Mouse (Mus musculus) kidney, adult 2 months (tissue): ENCODE measurements at regions not wholly inside any gene's neighbourhood (a gene's known extent, or its start where the extent isn't known, plus 50 kb on each side); places are given as distances from the start of the nearest gene placed in this dataset.

ENCODE experiments used
- DNase-seq: peaks from one replicate; pipeline ENCODE4 v3.0.0; 2021
- H3K27ac ChIP-seq: fragments of 200-500 bp; 2 replicates; pipeline ENCODE4 v1.5.1; 2012; ENCODE audit warnings: low read depth, low read length, control low read depth, inconsistent platforms; ENCODE audit not compliant: insufficient read depth
- H3K27me3 ChIP-seq: fragments of 200-500 bp; replicated peaks from 2 replicates; pipeline ENCODE4 v1.6.1; 2012; ENCODE audit warnings: mild to moderate bottlenecking, moderate library complexity, low read length, inconsistent platforms; ENCODE audit not compliant: control insufficient read depth, insufficient read depth
- H3K36me3 ChIP-seq: fragments of 200-500 bp; 2 replicates; pipeline ENCODE4 v1.6.1; 2012; ENCODE audit warnings: mild to moderate bottlenecking, moderate library complexity, low read length, inconsistent platforms; ENCODE audit not compliant: control insufficient read depth, insufficient read depth
- H3K4me1 ChIP-seq: fragments of 200-500 bp; 2 replicates; pipeline ENCODE4 v1.6.1; 2011; ENCODE audit warnings: low read length; ENCODE audit not compliant: control insufficient read depth, insufficient read depth
- H3K4me3 ChIP-seq: fragments of 200-500 bp; 2 replicates; pipeline ENCODE4 v1.5.1; 2011; ENCODE audit warnings: mild to moderate bottlenecking, low read depth, low read length, control low read depth; ENCODE audit not compliant: insufficient read depth
- CTCF ChIP-seq: fragments of 200-500 bp; conservative IDR thresholded peaks from 2 replicates; pipeline ENCODE4 v1.5.1; 2011; ENCODE audit warnings: low read depth, mild to moderate bottlenecking, control low read depth, low read length, moderate library complexity, mixed read lengths; ENCODE audit not compliant: insufficient read depth, insufficient read length
- POLR2A ChIP-seq: fragments of 200-500 bp; IDR thresholded peaks from one replicate; pipeline ENCODE4 v1.6.1; 2011; ENCODE audit warnings: low read depth, low read length, control low read depth
- WGBS: fragments of 180-500 bp; shearing (Covaris S2); methylation state at CpG from one replicate; pipeline ENCODE4 v1.1.7; 2018; 5-methylcytosine and 5-hydroxymethylcytosine counted together

GRCm38 (mm10) chr4:105970056-105970455 is 180.4 kb downstream of the Gm12728 start:
- TF ChIP-seq CTCF (no peak), POLR2A (no peak)
- WGBS, result 62% methylated on average over 3 of the region's 3 CpGs
- no peak for DNase-seq
- Histone ChIP-seq H3K4me3 (no peak overlapping the region), H3K27ac (no peak overlapping the region), H3K4me1 (no peaks in the 10 kb centered on the region), H3K27me3 (no peaks in the 10 kb centered on the region), H3K36me3 (no peaks in the 10 kb centered on the region)

- no peak for TF ChIP-seq POLR2A
- no peak for TF ChIP-seq CTCF
- H3K36me3 ChIP-seq, result no peaks in the 10 kb centered on the region
- DNase-seq, result no peak
- no peak overlapping the region for H3K4me3 ChIP-seq
- WGBS, result 87% methylated on average over 3 of the region's 3 CpGs
- H3K27me3 ChIP-seq, result no peaks in the 10 kb centered on the region
- no peak overlapping the region for H3K27ac ChIP-seq
- no peaks in the 10 kb centered on the region for H3K4me1 ChIP-seq
These were observed 183.1 kb downstream of the Gm12728 start for GRCm38 (mm10) chr4:105972736-105973135.

GRCm38 (mm10) chr4:105973769-105974397 is 184.2 kb downstream of the Gm12728 start:
- Histone ChIP-seq H3K4me3 (no peak overlapping the region), H3K36me3 (no peaks in the 10 kb centered on the region), H3K27me3 (no peaks in the 10 kb centered on the region), H3K4me1 (no peaks in the 10 kb centered on the region), H3K27ac (no peak overlapping the region)
- 35% methylated on average over 6 of the region's 6 CpGs for WGBS
- no peak for DNase-seq
- TF ChIP-seq CTCF (no peak), POLR2A (no peak)

GRCm38 (mm10) chr4:105974948-105975347 is 185.3 kb downstream of the Gm12728 start:
- no peak overlapping the region for H3K27ac ChIP-seq
- H3K36me3 ChIP-seq, result no peaks in the 10 kb centered on the region
- H3K4me3 ChIP-seq, result no peak overlapping the region
- TF ChIP-seq POLR2A, result no peak
- 0 out of 2 replicates have a peak, but pooled peaks have one; percentile 4 for TF ChIP-seq CTCF
- 71% methylated on average over 4 of the region's 4 CpGs for WGBS
- no peaks in the 10 kb centered on the region for H3K27me3 ChIP-seq
- H3K4me1 ChIP-seq, result no peaks in the 10 kb centered on the region
- no peak for DNase-seq

GRCm38 (mm10) chr4:105979048-105979447 is 189.4 kb downstream of the Gm12728 start:
- no peaks in the 10 kb centered on the region for H3K36me3 ChIP-seq
- no peak for DNase-seq
- H3K4me1 ChIP-seq, result no peaks in the 10 kb centered on the region
- H3K27ac ChIP-seq, result no peak overlapping the region
- TF ChIP-seq POLR2A (no peak), CTCF (no peak)
- 86% methylated on average over 5 of the region's 5 CpGs for WGBS
- H3K27me3 ChIP-seq, result no peaks in the 10 kb centered on the region
- H3K4me3 ChIP-seq, result no peak overlapping the region

- H3K27me3 ChIP-seq, result no peaks in the 10 kb centered on the region
- no peak for DNase-seq
- TF ChIP-seq CTCF, result no peak
- no peak for TF ChIP-seq POLR2A
- no peaks in the 10 kb centered on the region for H3K36me3 ChIP-seq
- H3K4me1 ChIP-seq, result no peaks in the 10 kb centered on the region
- 95% methylated on average over 1 of the region's 1 CpGs for WGBS
- H3K4me3 ChIP-seq, result no peak overlapping the region
- no peak overlapping the region for H3K27ac ChIP-seq
These were observed 193.3 kb downstream of the Gm12728 start for GRCm38 (mm10) chr4:105983018-105983417.

GRCm38 (mm10) chr4:105987963-105988602 is 198.4 kb downstream of the Gm12728 start:
- Histone ChIP-seq H3K36me3 (no peaks in the 10 kb centered on the region), H3K4me3 (no peak overlapping the region), H3K27ac (no peak overlapping the region), H3K4me1 (no peaks in the 10 kb centered on the region), H3K27me3 (no peaks in the 10 kb centered on the region)
- DNase-seq, result no peak
- TF ChIP-seq POLR2A, result no peak
- TF ChIP-seq CTCF, result no peak
- 80% methylated on average over 5 of the region's 5 CpGs for WGBS
